Mouse (Mus musculus): Measurements from ENCODE around the gene Klhdc8b. TPM values are rescaled to one million over a fixed set of nuclear protein-coding genes. Genes with fewer than 3 reads are reported as not detected.
A peak's percentile ranks its signal among the peaks of the same experiment; 100 is the strongest.

Gene Klhdc8b
- polyA plus RNA-seq, 1 experiment from 2014 or later: 36.0 TPM

- WGBS: 75% methylated on average over 21 of the region's 21 CpGs
- Histone ChIP-seq H3K4me1 (replicated peaks) (peaks cover 42% of the 10 kb centered on the region), H3K36me3 (peaks cover 23% of the 10 kb centered on the region), H3K27me3 (no peaks in the 10 kb centered on the region), H3K9ac (replicated peaks) (peak overlapping the region; percentile 37), H3K27ac (peak overlapping the region; percentile 80), H3K9me3 (no peaks in the 10 kb centered on the region), H3K4me3 (replicated peaks) (peak overlapping the region; percentile 57; the same call in 1 of the 2 replicates), H3K4me2 (peak overlapping the region; percentile 74)
- ATAC-seq (ENCODE audit: insufficient number of reproducible peaks, insufficient read depth, low FRiP score, low TSS enrichment, low read depth): peak; percentile 8
Measured at GRCm38 (mm10) chr9:108450292-108451169, 10.8 kb downstream of the Klhdc8b start.

GRCm38 (mm10) chr9:108449860-108450259 is 11.5 kb downstream of the Klhdc8b start:
- Histone ChIP-seq H3K9ac (replicated peaks) (peak overlapping the region; percentile 37), H3K36me3 (peaks cover 23% of the 10 kb centered on the region), H3K9me3 (no peaks in the 10 kb centered on the region), H3K4me3 (replicated peaks) (peak overlapping the region; percentile 57; the same call in 1 of the 2 replicates), H3K27me3 (no peaks in the 10 kb centered on the region), H3K4me2 (peak overlapping the region; percentile 74), H3K4me1 (replicated peaks) (peaks cover 45% of the 10 kb centered on the region), H3K27ac (peak overlapping the region; percentile 80)
- ATAC-seq (ENCODE audit: insufficient number of reproducible peaks, insufficient read depth, low FRiP score, low TSS enrichment, low read depth): peak; percentile 0; the same call in 1 of the 2 replicates
- 45% methylated on average over 4 of the region's 4 CpGs for WGBS

GRCm38 (mm10) chr9:108445125-108445524 is 16.3 kb downstream of the Klhdc8b start:
- Histone ChIP-seq H3K36me3 (peaks cover 23% of the 10 kb centered on the region), H3K4me2 (no peak overlapping the region), H3K9me3 (no peaks in the 10 kb centered on the region), H3K27ac (no peak overlapping the region), H3K9ac (replicated peaks) (no peak overlapping the region), H3K4me1 (replicated peaks) (peaks cover 12% of the 10 kb centered on the region), H3K4me3 (replicated peaks) (no peak overlapping the region), H3K27me3 (no peaks in the 10 kb centered on the region)
- no peak for ATAC-seq (ENCODE audit: insufficient number of reproducible peaks, insufficient read depth, low FRiP score, low TSS enrichment, low read depth)
- 65% methylated on average over 9 of the region's 9 CpGs for WGBS

GRCm38 (mm10) chr9:108441236-108441919 is 20.0 kb downstream of the Klhdc8b start:
- Histone ChIP-seq H3K27me3 (no peaks in the 10 kb centered on the region), H3K4me3 (replicated peaks) (no peak overlapping the region), H3K4me2 (no peak overlapping the region), H3K36me3 (no peaks in the 10 kb centered on the region), H3K9ac (replicated peaks) (no peak overlapping the region), H3K27ac (no peak overlapping the region), H3K9me3 (no peaks in the 10 kb centered on the region), H3K4me1 (replicated peaks) (0 out of 2 replicates have a peak, but pooled peaks cover 3% of the 10 kb centered on the region)
- WGBS: 92% methylated on average over 11 of the region's 11 CpGs
- ATAC-seq (ENCODE audit: insufficient number of reproducible peaks, insufficient read depth, low FRiP score, low TSS enrichment, low read depth): no peak

DNA sequence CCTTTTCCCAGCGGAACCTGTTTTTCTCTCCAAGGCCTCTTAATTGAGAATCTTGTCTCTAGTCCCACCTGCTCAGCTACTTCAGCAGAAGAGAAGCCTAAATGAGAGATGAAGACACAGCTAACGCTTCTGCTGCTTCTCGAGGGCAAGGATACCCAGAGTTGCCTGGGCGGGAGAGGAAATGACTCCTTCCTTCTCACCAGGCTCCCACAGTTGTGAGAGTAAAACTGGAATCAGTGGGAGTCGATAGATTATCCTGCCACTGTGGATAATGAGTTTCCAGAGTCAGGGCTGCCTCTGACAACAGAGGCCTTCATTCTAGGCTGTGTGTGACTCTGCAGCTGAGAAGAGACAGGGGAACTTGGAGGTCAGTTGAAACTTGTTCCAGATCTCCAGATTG is 20.9 kb downstream of the Klhdc8b start:
- no peaks in the 10 kb centered on the region for H3K36me3 ChIP-seq
- H3K27me3 ChIP-seq: no peaks in the 10 kb centered on the region
- H3K9me3 ChIP-seq: no peaks in the 10 kb centered on the region
- no peak overlapping the region for H3K27ac ChIP-seq
- no peak overlapping the region for H3K4me3 ChIP-seq (replicated peaks)
- no peak for ATAC-seq (ENCODE audit: insufficient number of reproducible peaks, insufficient read depth, low FRiP score, low TSS enrichment, low read depth)
- H3K4me1 ChIP-seq (replicated peaks): 0 out of 2 replicates have a peak, but pooled peaks cover 2% of the 10 kb centered on the region
- H3K9ac ChIP-seq (replicated peaks): no peak overlapping the region; the same call in 1 of the 2 replicates
- H3K4me2 ChIP-seq: no peak overlapping the region
- WGBS: 80% methylated on average over 5 of the region's 5 CpGs

GRCm38 (mm10) chr9:108439176-108439575 is 22.2 kb downstream of the Klhdc8b start:
- H3K4me1 ChIP-seq (replicated peaks): no peaks in the 10 kb centered on the region
- H3K9ac ChIP-seq (replicated peaks): no peak overlapping the region
- 81% methylated on average over 6 of the region's 6 CpGs for WGBS
- H3K4me3 ChIP-seq (replicated peaks): no peak overlapping the region
- H3K36me3 ChIP-seq: no peaks in the 10 kb centered on the region
- no peak overlapping the region for H3K27ac ChIP-seq
- H3K4me2 ChIP-seq: no peak overlapping the region
- no peak for ATAC-seq (ENCODE audit: insufficient number of reproducible peaks, insufficient read depth, low FRiP score, low TSS enrichment, low read depth)
- no peaks in the 10 kb centered on the region for H3K27me3 ChIP-seq
- no peaks in the 10 kb centered on the region for H3K9me3 ChIP-seq

GRCm38 (mm10) chr9:108436182-108436581 is 25.2 kb downstream of the Klhdc8b start, which contains the start of gene BC048562:
TSS of gene BC048562 (plus strand) at chr9:108436482.
- H3K9ac ChIP-seq (replicated peaks): no peak within 1 kb of the TSS
- whole genome bisulfite sequencing: 82% methylated on average over 3 of the region's 3 CpGs
- H3K4me3 ChIP-seq (replicated peaks): no peak within 1 kb of the TSS
- no peaks in the 10 kb centered on the region for H3K9me3 ChIP-seq
- H3K36me3 ChIP-seq: no peaks in the 10 kb centered on the region
- no peak within 1 kb of the TSS for H3K27ac ChIP-seq
- no peak for ATAC-seq (ENCODE audit: insufficient number of reproducible peaks, insufficient read depth, low FRiP score, low TSS enrichment, low read depth)
- H3K27me3 ChIP-seq: no peaks in the 10 kb centered on the region
- 0 out of 2 replicates have a peak, but pooled peaks cover 5% of the 10 kb centered on the region for H3K4me1 ChIP-seq (replicated peaks)
- H3K4me2 ChIP-seq: no peak within 1 kb of the TSS

- no peaks in the 10 kb centered on the region for H3K36me3 ChIP-seq
- H3K9me3 ChIP-seq: no peaks in the 10 kb centered on the region
- H3K9ac ChIP-seq (replicated peaks): 0 out of 2 replicates have a peak overlapping the region, but pooled peaks have one; percentile 32
- H3K4me3 ChIP-seq (replicated peaks): peak overlapping the region; percentile 27
- no peak overlapping the region for H3K27ac ChIP-seq
- peak overlapping the region; percentile 50 for H3K4me2 ChIP-seq
- H3K4me1 ChIP-seq (replicated peaks): 0 out of 2 replicates have a peak, but pooled peaks cover 5% of the 10 kb centered on the region
- H3K27me3 ChIP-seq: no peaks in the 10 kb centered on the region
- 36% methylated on average over 32 of the region's 32 CpGs for WGBS
- no peak; the same call in 1 of the 2 replicates for ATAC-seq (ENCODE audit: insufficient number of reproducible peaks, insufficient read depth, low FRiP score, low TSS enrichment, low read depth)
Measured at GRCm38 (mm10) chr9:108431431-108432067, 29.8 kb downstream of the Klhdc8b start.

DNA sequence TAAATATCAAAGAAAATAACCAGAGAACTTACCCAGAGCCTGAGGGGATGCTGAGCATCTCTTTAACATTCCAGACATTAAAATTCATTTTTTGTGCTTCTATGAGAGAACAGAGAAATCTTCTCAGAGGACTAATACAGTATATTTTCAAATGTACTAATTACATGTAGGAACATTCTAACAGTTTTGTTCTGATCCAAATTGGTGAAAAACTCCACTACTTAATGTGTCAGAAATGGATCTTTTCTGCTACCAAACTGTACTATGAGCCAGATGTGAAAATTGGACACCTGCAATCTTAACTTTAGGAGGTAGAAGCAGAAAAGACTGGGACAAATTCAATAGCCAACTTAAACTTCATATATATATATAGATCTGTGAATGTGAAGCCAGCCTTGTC is 33.0 kb downstream of the Klhdc8b start, which contains the start of gene Ccdc36:
Gene Ccdc36, minus strand, starts transcription at position 101 of the 400 bp plus-strand sequence.
- Histone ChIP-seq H3K27me3 (no peaks in the 10 kb centered on the region), H3K9ac (replicated peaks) (no peak within 1 kb of the TSS), H3K4me3 (replicated peaks) (no peak within 1 kb of the TSS), H3K4me1 (replicated peaks) (0 out of 2 replicates have a peak, but pooled peaks cover 5% of the 10 kb centered on the region), H3K4me2 (no peak within 1 kb of the TSS), H3K9me3 (no peaks in the 10 kb centered on the region), H3K27ac (no peak within 1 kb of the TSS), H3K36me3 (no peaks in the 10 kb centered on the region)
- ATAC-seq (ENCODE audit: insufficient number of reproducible peaks, insufficient read depth, low FRiP score, low TSS enrichment, low read depth): no peak

- no peaks in the 10 kb centered on the region for H3K27me3 ChIP-seq
- ATAC-seq (ENCODE audit: insufficient number of reproducible peaks, insufficient read depth, low FRiP score, low TSS enrichment, low read depth): no peak
- WGBS: 81% methylated on average over 1 of the region's 1 CpGs
- no peak overlapping the region for H3K4me2 ChIP-seq
- H3K4me3 ChIP-seq (replicated peaks): no peak overlapping the region
- H3K9me3 ChIP-seq: no peaks in the 10 kb centered on the region
- H3K4me1 ChIP-seq (replicated peaks): no peaks in the 10 kb centered on the region
- no peak overlapping the region for H3K27ac ChIP-seq
- no peak overlapping the region for H3K9ac ChIP-seq (replicated peaks)
- H3K36me3 ChIP-seq: no peaks in the 10 kb centered on the region
Measured at GRCm38 (mm10) chr9:108412221-108412620, 49.2 kb downstream of the Klhdc8b start.
